Mouse (Mus musculus) kidney, adult 10 weeks (tissue): ENCODE measurements around the gene Ppib. TPM values are rescaled to one million over a fixed set of nuclear protein-coding genes. Genes with fewer than 3 reads are reported as not detected.

Experiments used
- polyA plus RNA-seq: library from polyadenylated mRNA; stranded (reverse); fragments of 350-450 nt; fragmentation: Illumina TruSeq; extraction: RNeasy Lipid Tissue Mini Kit (QIAGEN cat#74804); gene quantifications from one replicate; pipeline ENCODE4 v1.2.3, GENCODE M21; 2014; ENCODE audit warnings: low read depth, low replicate concordance

Ppib gene
- polyA plus RNA-seq = 218 TPM

DNA sequence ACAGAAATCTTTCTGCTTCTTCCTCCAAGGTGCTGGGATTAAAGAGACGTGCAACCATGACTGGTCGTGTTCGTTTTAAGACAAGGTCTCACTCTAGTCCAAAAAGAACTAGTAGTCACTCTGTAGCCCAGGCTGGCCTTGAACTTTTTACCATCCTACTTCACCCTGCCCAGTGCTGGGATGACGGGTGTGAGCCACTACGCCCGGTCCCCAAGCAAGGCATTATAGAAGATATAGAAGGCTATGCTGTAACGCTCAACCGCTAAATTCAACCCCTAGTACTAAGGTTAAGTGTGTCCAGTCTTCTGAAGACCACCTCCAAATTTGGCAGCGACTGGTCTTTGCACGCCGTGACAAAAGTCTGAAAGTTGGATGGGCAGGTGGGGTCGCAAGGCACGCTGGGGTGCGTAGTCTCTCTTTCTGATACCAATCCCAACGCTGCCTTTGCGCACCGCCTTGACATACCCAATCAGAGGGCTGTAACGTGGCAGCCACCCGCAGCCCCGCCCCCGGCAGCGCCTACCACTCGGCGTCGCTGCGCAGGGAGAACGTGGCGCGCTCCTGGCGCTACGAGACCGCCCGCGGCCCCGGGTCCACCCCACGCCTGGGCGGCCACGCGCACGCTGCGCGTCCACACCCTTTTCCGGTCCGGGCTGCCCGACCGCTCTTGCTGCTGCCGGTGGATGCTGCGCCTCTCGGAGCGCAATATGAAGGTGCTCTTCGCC, at the start of gene Ppib:
Gene Ppib (plus strand): TSS at position 640 of the 725 bp plus-strand sequence.

DNA sequence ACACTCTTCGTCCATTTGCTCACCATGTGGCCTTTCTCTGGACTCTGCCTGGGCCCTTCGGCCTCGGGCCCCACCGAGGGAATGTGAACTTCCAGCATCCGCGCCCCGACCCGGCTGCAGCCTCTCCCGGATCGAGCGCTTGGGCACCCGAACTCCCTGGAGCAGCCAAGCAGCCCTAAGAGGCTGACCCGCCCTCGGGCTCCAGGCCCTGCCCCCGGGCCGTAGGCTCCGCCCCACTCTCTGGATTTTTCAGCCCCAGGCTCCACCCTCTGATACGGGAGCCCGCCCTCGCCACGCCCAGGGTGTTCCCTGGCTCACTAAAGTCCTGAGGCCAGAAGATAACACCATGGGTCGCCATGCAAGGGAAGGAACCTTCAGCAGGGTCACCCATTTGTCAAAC, 9.6 kb downstream of the Ppib start, which contains the start of gene Snx22:
Gene Snx22 (minus strand): TSS at position 137 of the 400 bp plus-strand sequence.

Other genes starting within 250 kb of the Ppib start
- 7.8 TPM for gene Zfp609, start 232.7 kb upstream of the Ppib start, polyA plus RNA-seq
- gene Pclaf, start 170.0 kb upstream of the Ppib start, polyA plus RNA-seq = 0.73 TPM
- gene Trip4, start 151.4 kb upstream of the Ppib start, polyA plus RNA-seq = 53.4 TPM
- 16.0 TPM for gene Csnk1g1, start 151.3 kb upstream of the Ppib start, polyA plus RNA-seq
- gene Snx22, start 9.5 kb downstream of the Ppib start, polyA plus RNA-seq = not detected
- gene Snx1, start 66.4 kb downstream of the Ppib start, polyA plus RNA-seq = 158 TPM
- 126 TPM for gene Ciao2a, start 66.4 kb downstream of the Ppib start, polyA plus RNA-seq
- 10.7 TPM for gene Dapk2, start 98.0 kb downstream of the Ppib start, polyA plus RNA-seq